Mouse (Mus musculus): Measurements from ENCODE around the gene Tradd. TPM values are rescaled to one million over a fixed set of nuclear protein-coding genes. Genes with fewer than 3 reads are reported as not detected.

Tradd gene
- polyA plus RNA-seq, 1 experiment from 2014 or later: 14.0 TPM

GRCm38 (mm10) chr8:105269461-105269947 lies 5.1 kb upstream of the Tradd start, which contains the start of gene Hsf4:
Hsf4 (plus strand) TSS chr8:105269801.
- H3K4me3 ChIP-seq (ENCODE audit: low read depth, low read length): peak within 1 kb of the TSS; percentile 49
- peaks cover 84% of the 10 kb centered on the region for H3K27me3 ChIP-seq (ENCODE audit: control insufficient read depth, insufficient read depth, low read depth, low read length)
- H3K36me3 ChIP-seq (ENCODE audit: control insufficient read depth, insufficient read depth, low read length): no peaks in the 10 kb centered on the region
- H3K4me1 ChIP-seq (ENCODE audit: control insufficient read depth, insufficient read depth, low read length): peaks cover 20% of the 10 kb centered on the region
- H3K9ac ChIP-seq (ENCODE audit: low read depth, low read length): peak within 1 kb of the TSS; percentile 70
- H3K4me2 ChIP-seq (ENCODE audit: low read length): peak within 1 kb of the TSS; percentile 94
- H3K9me3 ChIP-seq (replicated peaks; ENCODE audit: control insufficient read depth, low read length, poor library complexity, severe bottlenecking): no peaks in the 10 kb centered on the region
- under 1% methylated on average over 31 of the region's 42 CpGs for WGBS
- H3K27ac ChIP-seq (ENCODE audit: low read length): peak within 1 kb of the TSS; percentile 67
- ATAC-seq: 0 out of 2 replicates have a peak, but pooled peaks have one; percentile 1

GRCm38 (mm10) chr8:105269075-105269458 lies 4.7 kb upstream of the Tradd start:
- H3K9me3 ChIP-seq (replicated peaks; ENCODE audit: control insufficient read depth, low read length, poor library complexity, severe bottlenecking): no peaks in the 10 kb centered on the region
- peak overlapping the region; percentile 47; the same call in 1 of the 2 replicates for H3K27ac ChIP-seq (ENCODE audit: low read length)
- H3K4me1 ChIP-seq (ENCODE audit: control insufficient read depth, insufficient read depth, low read length): peaks cover 20% of the 10 kb centered on the region
- H3K4me2 ChIP-seq (ENCODE audit: low read length): peak overlapping the region; percentile 94
- peak overlapping the region; percentile 49 for H3K4me3 ChIP-seq (ENCODE audit: low read depth, low read length)
- WGBS: 2% methylated on average over 10 of the region's 10 CpGs
- H3K9ac ChIP-seq (ENCODE audit: low read depth, low read length): peak overlapping the region; percentile 70
- H3K36me3 ChIP-seq (ENCODE audit: control insufficient read depth, insufficient read depth, low read length): no peaks in the 10 kb centered on the region
- peak; percentile 47; the same call in 1 of the 2 replicates for ATAC-seq
- H3K27me3 ChIP-seq (ENCODE audit: control insufficient read depth, insufficient read depth, low read depth, low read length): peaks cover 85% of the 10 kb centered on the region

- Histone ChIP-seq H3K9me3 (replicated peaks; ENCODE audit: control insufficient read depth, low read length, poor library complexity, severe bottlenecking) (no peaks in the 10 kb centered on the region), H3K4me1 (ENCODE audit: control insufficient read depth, insufficient read depth, low read length) (peaks cover 20% of the 10 kb centered on the region)
- under 1% methylated on average over 65 of the region's 65 CpGs for WGBS
Measured at GRCm38 (mm10) chr8:105268342-105269074, 4.1 kb upstream of the Tradd start.

GRCm38 (mm10) chr8:105266775-105267174 lies 2.4 kb upstream of the Tradd start:
- Histone ChIP-seq H3K27ac (ENCODE audit: low read length) (no peak overlapping the region), H3K4me3 (ENCODE audit: low read depth, low read length) (no peak overlapping the region), H3K4me2 (ENCODE audit: low read length) (no peak overlapping the region), H3K9me3 (replicated peaks; ENCODE audit: control insufficient read depth, low read length, poor library complexity, severe bottlenecking) (no peaks in the 10 kb centered on the region), H3K36me3 (ENCODE audit: control insufficient read depth, insufficient read depth, low read length) (no peaks in the 10 kb centered on the region), H3K27me3 (ENCODE audit: control insufficient read depth, insufficient read depth, low read depth, low read length) (peaks cover 78% of the 10 kb centered on the region), H3K4me1 (ENCODE audit: control insufficient read depth, insufficient read depth, low read length) (peaks cover 20% of the 10 kb centered on the region), H3K9ac (ENCODE audit: low read depth, low read length) (no peak overlapping the region)
- ATAC-seq: no peak
- 7% methylated on average over 13 of the region's 13 CpGs for WGBS

More at GRCm38 (mm10) chr8:105268342-105269074, 4.1 kb upstream of the Tradd start:
- H3K27ac ChIP-seq (ENCODE audit: low read length): peak overlapping the region; percentile 67
- H3K27me3 ChIP-seq (ENCODE audit: control insufficient read depth, insufficient read depth, low read depth, low read length): peaks cover 85% of the 10 kb centered on the region
- peak overlapping the region; percentile 70 for H3K9ac ChIP-seq (ENCODE audit: low read depth, low read length)
- peak; percentile 91 for ATAC-seq
- peak overlapping the region; percentile 94 for H3K4me2 ChIP-seq (ENCODE audit: low read length)
- H3K36me3 ChIP-seq (ENCODE audit: control insufficient read depth, insufficient read depth, low read length): no peaks in the 10 kb centered on the region
- H3K4me3 ChIP-seq (ENCODE audit: low read depth, low read length): peak overlapping the region; percentile 49

GRCm38 (mm10) chr8:105265128-105265527 lies 719 bp upstream of the Tradd start:
- no peak for ATAC-seq
- Histone ChIP-seq H3K27me3 (ENCODE audit: control insufficient read depth, insufficient read depth, low read depth, low read length) (peaks cover 71% of the 10 kb centered on the region), H3K9me3 (replicated peaks; ENCODE audit: control insufficient read depth, low read length, poor library complexity, severe bottlenecking) (no peaks in the 10 kb centered on the region), H3K4me2 (ENCODE audit: low read length) (peak overlapping the region; percentile 82), H3K36me3 (ENCODE audit: control insufficient read depth, insufficient read depth, low read length) (no peaks in the 10 kb centered on the region), H3K4me1 (ENCODE audit: control insufficient read depth, insufficient read depth, low read length) (peaks cover 15% of the 10 kb centered on the region), H3K4me3 (ENCODE audit: low read depth, low read length) (no peak overlapping the region; the same call in 1 of the 2 replicates), H3K27ac (ENCODE audit: low read length) (no peak overlapping the region), H3K9ac (ENCODE audit: low read depth, low read length) (no peak overlapping the region)
- 15% methylated on average over 10 of the region's 10 CpGs for WGBS

- Histone ChIP-seq H3K4me3 (ENCODE audit: low read depth, low read length) (no peak overlapping the region; the same call in 1 of the 2 replicates), H3K27me3 (ENCODE audit: control insufficient read depth, insufficient read depth, low read depth, low read length) (peaks cover 75% of the 10 kb centered on the region)
Measured at GRCm38 (mm10) chr8:105263244-105263912, 1.0 kb downstream of the Tradd start.

GRCm38 (mm10) chr8:105261326-105261980 lies 3.0 kb downstream of the Tradd start:
- ATAC-seq: no peak
- Histone ChIP-seq H3K9ac (ENCODE audit: low read depth, low read length) (no peak overlapping the region), H3K9me3 (replicated peaks; ENCODE audit: control insufficient read depth, low read length, poor library complexity, severe bottlenecking) (no peaks in the 10 kb centered on the region), H3K4me1 (ENCODE audit: control insufficient read depth, insufficient read depth, low read length) (peaks cover 8% of the 10 kb centered on the region; the same call in 1 of the 2 replicates), H3K36me3 (ENCODE audit: control insufficient read depth, insufficient read depth, low read length) (no peaks in the 10 kb centered on the region), H3K27me3 (ENCODE audit: control insufficient read depth, insufficient read depth, low read depth, low read length) (peaks cover 73% of the 10 kb centered on the region), H3K27ac (ENCODE audit: low read length) (no peak overlapping the region), H3K4me2 (ENCODE audit: low read length) (no peak overlapping the region), H3K4me3 (ENCODE audit: low read depth, low read length) (no peak overlapping the region)
- 88% methylated on average over 12 of the region's 12 CpGs for WGBS

More at GRCm38 (mm10) chr8:105263244-105263912, 1.0 kb downstream of the Tradd start:
- Histone ChIP-seq H3K4me2 (ENCODE audit: low read length) (no peak overlapping the region; the same call in 1 of the 2 replicates), H3K27ac (ENCODE audit: low read length) (no peak overlapping the region), H3K36me3 (ENCODE audit: control insufficient read depth, insufficient read depth, low read length) (no peaks in the 10 kb centered on the region), H3K9me3 (replicated peaks; ENCODE audit: control insufficient read depth, low read length, poor library complexity, severe bottlenecking) (no peaks in the 10 kb centered on the region), H3K9ac (ENCODE audit: low read depth, low read length) (no peak overlapping the region), H3K4me1 (ENCODE audit: control insufficient read depth, insufficient read depth, low read length) (peaks cover 13% of the 10 kb centered on the region; the same call in 1 of the 2 replicates)
- 39% methylated on average over 16 of the region's 16 CpGs for WGBS
- no peak for ATAC-seq

- no peak overlapping the region for H3K4me3 ChIP-seq (ENCODE audit: low read depth, low read length)
- no peak for ATAC-seq
- H3K4me2 ChIP-seq (ENCODE audit: low read length): no peak overlapping the region
- peaks cover 73% of the 10 kb centered on the region for H3K27me3 ChIP-seq (ENCODE audit: control insufficient read depth, insufficient read depth, low read depth, low read length)
- no peak overlapping the region for H3K9ac ChIP-seq (ENCODE audit: low read depth, low read length)
- peaks cover 8% of the 10 kb centered on the region; the same call in 1 of the 2 replicates for H3K4me1 ChIP-seq (ENCODE audit: control insufficient read depth, insufficient read depth, low read length)
- no peak overlapping the region for H3K27ac ChIP-seq (ENCODE audit: low read length)
- no peaks in the 10 kb centered on the region for H3K36me3 ChIP-seq (ENCODE audit: control insufficient read depth, insufficient read depth, low read length)
- H3K9me3 ChIP-seq (replicated peaks; ENCODE audit: control insufficient read depth, low read length, poor library complexity, severe bottlenecking): no peaks in the 10 kb centered on the region
- WGBS: 64% methylated on average over 7 of the region's 7 CpGs
Measured at GRCm38 (mm10) chr8:105260371-105261099, 3.9 kb downstream of the Tradd start.

All from midbrain, embryonic 16.5 days (tissue).